Mouse (Mus musculus): ENCODE data around the gene Cnpy1. TPM values are rescaled to one million over a fixed set of nuclear protein-coding genes. Genes with fewer than 3 reads are reported as not detected.

Cnpy1 gene
- total and polyA plus RNA-seq, 3 experiments, result not detected

DNA sequence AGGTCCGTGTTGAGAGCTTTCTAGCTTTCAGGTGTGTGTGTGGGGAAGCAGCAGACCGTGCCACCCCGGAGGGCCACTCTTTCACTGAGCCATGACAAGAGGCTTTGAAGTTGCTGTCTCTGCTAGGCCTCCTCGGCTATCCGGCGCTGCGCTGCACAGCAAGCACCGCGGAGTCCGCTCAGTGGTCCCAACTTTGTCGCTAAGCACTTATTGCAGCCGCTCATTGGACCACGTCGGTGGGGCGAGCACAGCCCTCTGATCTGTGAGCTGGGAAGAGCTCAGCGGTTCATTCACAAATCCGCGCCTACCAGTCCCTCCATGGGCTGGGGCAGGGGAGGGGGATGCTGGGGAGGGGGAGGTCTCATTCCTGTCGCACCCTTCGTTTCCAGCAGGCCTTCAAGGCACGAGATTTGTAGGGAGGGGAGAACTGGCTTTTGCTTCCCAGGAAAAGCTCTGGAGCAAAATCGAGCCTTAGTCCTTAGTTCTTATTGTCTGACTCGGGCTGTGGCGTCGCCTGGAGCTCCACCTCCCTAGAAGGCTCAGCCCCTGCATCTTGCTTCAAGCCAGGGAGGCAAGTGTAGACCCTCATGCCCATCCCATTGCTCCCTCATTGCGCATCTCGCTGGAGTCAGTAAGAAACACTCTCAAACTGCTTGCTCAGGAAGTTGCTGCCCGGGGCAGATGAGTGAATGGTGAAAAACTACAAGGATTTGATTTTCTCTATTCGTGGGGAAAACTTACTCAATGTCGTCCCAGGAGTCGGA is 87.1 kb downstream of the Cnpy1 start:
- no peak overlapping the region for H3K9ac ChIP-seq (ENCODE audit: control insufficient read depth, low read depth, low read length, poor library complexity, severe bottlenecking)
- no peaks in the 10 kb centered on the region for H3K27me3 ChIP-seq (ENCODE audit: control insufficient read depth in 1 of 2, insufficient read depth in 2 of 2, low read length in 2 of 2)
- no peaks in the 10 kb centered on the region for H3K79me2 ChIP-seq (ENCODE audit: control insufficient read depth, insufficient read depth, low read length, poor library complexity)
- TF ChIP-seq HCFC1 (IDR thresholded peaks at IDR 0.05; ENCODE audit: low read depth, low read length) (no peak), CHD2 (IDR thresholded peaks at IDR 0.05; ENCODE audit: low read length) (no peak), POLR2AphosphoS2 (IDR thresholded peaks at IDR 0.05; ENCODE audit: low read length) (no peak), MXI1 (IDR thresholded peaks at IDR 0.05; ENCODE audit: low read depth, low read length) (no peak), RAD21 (IDR thresholded peaks at IDR 0.05; ENCODE audit: low read depth, low read length) (no peak), BHLHE40 (IDR thresholded peaks at IDR 0.05; ENCODE audit: borderline replicate concordance, low read depth, low read length) (no peak), POLR2AphosphoS5 (IDR thresholded peaks at IDR 0.05; ENCODE audit: borderline replicate concordance, low read depth, low read length) (no peak), MAX (IDR thresholded peaks at IDR 0.05; ENCODE audit: low read length) (no peak), ELF1 (IDR thresholded peaks at IDR 0.05; ENCODE audit: low read depth, low read length) (no peak)
- no peaks in the 10 kb centered on the region for H3K4me1 ChIP-seq (ENCODE audit: control insufficient read depth in 1 of 2, insufficient read depth in 2 of 2, low read length in 2 of 2)
- H3K36me3 ChIP-seq (ENCODE audit: control insufficient read depth in 1 of 2, insufficient read depth in 2 of 2, low read length in 2 of 2), result no peaks in the 10 kb centered on the region
- no peaks in the 10 kb centered on the region for H3K9me3 ChIP-seq (replicated peaks; ENCODE audit: insufficient read depth, low read length)
- H3K4me3 ChIP-seq (ENCODE audit: control insufficient read depth in 1 of 2, insufficient read depth in 1 of 2, low read depth in 2 of 2, low read length in 2 of 2), result no peak overlapping the region
- no peak overlapping the region for H3K27ac ChIP-seq (ENCODE audit: control insufficient read depth, low read depth, low read length)
- DNase-seq (ENCODE audit: low read depth, low spot score), result no peak

DNA sequence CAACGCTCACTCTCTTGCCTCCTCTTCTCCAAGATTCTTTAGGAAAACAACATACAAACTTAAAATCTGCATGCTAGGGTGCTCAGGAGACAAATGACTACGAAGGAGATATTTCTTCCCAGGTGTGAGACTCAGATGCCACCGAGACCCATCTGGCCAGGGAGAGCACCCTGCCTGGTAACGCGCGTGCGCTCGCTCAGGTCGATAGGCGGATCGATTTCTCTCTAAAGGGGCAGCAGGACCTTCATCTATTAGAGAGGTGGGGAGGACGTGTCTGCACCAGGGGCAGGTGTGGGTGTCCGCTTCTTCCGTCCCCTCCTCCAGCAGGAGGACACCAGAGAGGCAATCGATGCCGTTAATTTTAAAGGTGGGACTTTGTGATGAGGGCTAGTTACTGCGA is 87.8 kb downstream of the Cnpy1 start:
- Histone ChIP-seq H3K36me3 (ENCODE audit: control insufficient read depth in 1 of 2, insufficient read depth in 2 of 2, low read length in 2 of 2) (no peaks in the 10 kb centered on the region), H3K4me1 (ENCODE audit: control insufficient read depth in 1 of 2, insufficient read depth in 2 of 2, low read length in 2 of 2) (no peaks in the 10 kb centered on the region), H3K9me3 (replicated peaks; ENCODE audit: insufficient read depth, low read length) (no peaks in the 10 kb centered on the region), H3K27ac (ENCODE audit: control insufficient read depth, low read depth, low read length) (no peak overlapping the region), H3K9ac (ENCODE audit: control insufficient read depth, low read depth, low read length, poor library complexity, severe bottlenecking) (no peak overlapping the region), H3K27me3 (ENCODE audit: control insufficient read depth in 1 of 2, insufficient read depth in 2 of 2, low read length in 2 of 2) (no peaks in the 10 kb centered on the region), H3K4me3 (ENCODE audit: control insufficient read depth in 1 of 2, insufficient read depth in 1 of 2, low read depth in 2 of 2, low read length in 2 of 2) (no peak overlapping the region), H3K79me2 (ENCODE audit: control insufficient read depth, insufficient read depth, low read length, poor library complexity) (no peaks in the 10 kb centered on the region)
- TF ChIP-seq CTCF (IDR thresholded peaks at IDR 0.05 in 2 of 3, conservative IDR thresholded peaks at IDR 0.05 in 1 of 3; ENCODE audit: control insufficient read depth in 1 of 3, insufficient read depth in 1 of 3, low read depth in 2 of 3, low read length in 3 of 3, poor library complexity in 1 of 3, severe bottlenecking in 1 of 3) (no peak), JUND (IDR thresholded peaks at IDR 0.05; ENCODE audit: low read depth, low read length) (no peak)
- no peak for DNase-seq (ENCODE audit: low read depth, low spot score)

DNA sequence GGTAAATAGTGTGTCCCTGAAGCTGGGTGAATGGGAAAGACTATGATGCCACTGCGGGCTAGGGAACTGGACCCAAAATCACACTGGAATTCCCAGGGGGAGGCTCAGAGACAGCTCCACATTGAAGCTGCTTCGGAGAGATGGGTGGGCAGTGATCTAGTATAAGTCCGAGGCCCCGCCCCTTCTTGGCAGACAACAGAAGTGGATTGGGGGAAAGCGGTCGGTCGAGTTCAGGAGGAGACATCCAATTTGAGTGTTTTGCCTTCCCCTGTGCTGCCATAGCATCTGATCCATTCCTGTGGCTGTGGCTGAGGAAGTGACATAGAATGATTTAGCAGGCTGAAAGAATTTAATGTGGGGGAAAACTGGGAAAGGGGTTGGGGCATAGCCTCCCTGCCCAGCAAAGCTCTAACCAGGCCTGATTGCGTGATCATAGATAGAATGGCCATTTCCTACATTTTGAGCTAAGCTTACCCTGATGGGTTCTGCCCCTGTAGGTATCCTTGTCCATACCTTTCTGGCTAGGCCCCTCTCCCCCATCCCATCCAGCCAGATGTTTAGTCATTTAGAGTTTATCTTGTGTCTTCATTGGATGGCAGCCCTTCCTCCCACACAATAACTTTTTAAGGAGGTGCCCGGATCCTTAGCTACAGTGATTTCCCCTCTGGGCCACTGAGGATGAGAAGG is 88.4 kb downstream of the Cnpy1 start:
- TF ChIP-seq MXI1 (IDR thresholded peaks at IDR 0.05; ENCODE audit: low read depth, low read length) (no peak), MAZ (IDR thresholded peaks at IDR 0.05; ENCODE audit: low read depth, low read length) (no peak), CHD1 (IDR thresholded peaks at IDR 0.05; ENCODE audit: low read depth, low read length) (no peak), UBTF (IDR thresholded peaks at IDR 0.05; ENCODE audit: borderline replicate concordance, insufficient read depth, low read depth, low read length) (no peak), CHD2 (IDR thresholded peaks at IDR 0.05; ENCODE audit: low read length) (no peak), GABPA (IDR thresholded peaks at IDR 0.05; ENCODE audit: low read depth, low read length) (no peak), SIN3A (IDR thresholded peaks at IDR 0.05; ENCODE audit: low read length) (no peak)
- Histone ChIP-seq H3K79me2 (ENCODE audit: control insufficient read depth, insufficient read depth, low read length, poor library complexity) (no peaks in the 10 kb centered on the region), H3K27ac (ENCODE audit: control insufficient read depth, low read depth, low read length) (no peak overlapping the region), H3K9me3 (replicated peaks; ENCODE audit: insufficient read depth, low read length) (no peaks in the 10 kb centered on the region), H3K4me3 (ENCODE audit: control insufficient read depth in 1 of 2, insufficient read depth in 1 of 2, low read depth in 2 of 2, low read length in 2 of 2) (no peak overlapping the region), H3K27me3 (ENCODE audit: control insufficient read depth in 1 of 2, insufficient read depth in 2 of 2, low read length in 2 of 2) (no peaks in the 10 kb centered on the region), H3K36me3 (ENCODE audit: control insufficient read depth in 1 of 2, insufficient read depth in 2 of 2, low read length in 2 of 2) (no peaks in the 10 kb centered on the region), H3K9ac (ENCODE audit: control insufficient read depth, low read depth, low read length, poor library complexity, severe bottlenecking) (no peak overlapping the region), H3K4me1 (ENCODE audit: control insufficient read depth in 1 of 2, insufficient read depth in 2 of 2, low read length in 2 of 2) (no peaks in the 10 kb centered on the region)
- DNase-seq (ENCODE audit: low read depth, low spot score), result no peak
